Mouse (Mus musculus) MEL (cell line): ENCODE measurements around the gene Tmem179.

Source experiments
- E2F4 ChIP-seq: IDR thresholded peaks from 2 replicates; pipeline ENCODE4 v1.6.1; 2011; ENCODE audit warnings: low read depth, low read length, improper control_type of control experiment, borderline replicate concordance
- EP300 ChIP-seq, 2 experiments: IDR thresholded peaks; 2 replicates each; pipeline ENCODE4 v1.6.1; 2011; ENCODE audit warnings: improper control_type of control experiment in 2 of 2, low read length in 2 of 2, low read depth in 1 of 2, mild to moderate bottlenecking in 1 of 2
- MAFK ChIP-seq: IDR thresholded peaks from 2 replicates; pipeline ENCODE4 v1.6.1; 2011; ENCODE audit warnings: low read depth, mild to moderate bottlenecking, low read length, improper control_type of control experiment, borderline replicate concordance
- POLR2A ChIP-seq, 2 experiments: IDR thresholded peaks; 2 replicates each; pipeline ENCODE4 v1.6.1; 2011 to 2012; ENCODE audit warnings: low read length in 2 of 2, mild to moderate bottlenecking in 2 of 2, control low read depth in 1 of 2, improper control_type of control experiment in 1 of 2, low read depth in 1 of 2, moderate library complexity in 1 of 2; ENCODE audit not compliant: control insufficient read depth in 1 of 2, insufficient read depth in 1 of 2, poor library complexity in 1 of 2
- TAL1 ChIP-seq: IDR thresholded peaks from 2 replicates; pipeline ENCODE4 v1.6.1; 2012; ENCODE audit warnings: mild to moderate bottlenecking, inconsistent platforms, low read length, moderate library complexity, mixed read lengths
- TBP ChIP-seq: IDR thresholded peaks from 2 replicates; pipeline ENCODE4 v1.8.0; 2011; ENCODE audit warnings: low read depth, low read length, improper control_type of control experiment

DNA sequence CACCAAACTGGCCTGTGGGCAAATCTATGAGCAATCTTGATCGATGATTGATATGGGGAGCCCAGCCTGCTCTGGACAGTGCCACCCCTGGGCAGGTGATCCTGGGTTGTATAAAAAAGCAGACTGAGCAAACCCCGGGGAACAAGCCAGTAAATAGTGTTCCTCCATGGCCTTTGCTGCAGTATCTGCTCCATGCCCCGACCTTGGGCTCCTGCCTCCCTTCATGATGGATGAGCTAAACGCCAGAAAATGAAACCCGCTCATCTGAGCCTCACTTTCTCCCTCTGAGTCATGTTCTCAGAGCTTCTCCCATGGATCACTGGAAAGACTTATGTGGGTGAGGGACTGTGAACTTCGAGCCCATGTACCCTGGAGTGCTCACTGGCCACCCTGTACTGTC, 10.3 kb downstream of the Tmem179 start:
- no peak for TF ChIP-seq TBP
- no peak for TF ChIP-seq TAL1
- TF ChIP-seq POLR2A (IDR thresholded peaks at IDR 0.05; ENCODE audit: control insufficient read depth in 1 of 2, insufficient read depth in 1 of 2, low read depth in 1 of 2, low read length in 2 of 2, poor library complexity in 1 of 2), result no peak
- TF ChIP-seq MAFK, result no peak
- no peak for TF ChIP-seq EP300 (IDR thresholded peaks at IDR 0.05; ENCODE audit: low read depth in 1 of 2, low read length in 2 of 2)
- no peak for TF ChIP-seq E2F4
